Mouse (Mus musculus): ENCODE results near the gene Lonrf3.
A peak's percentile ranks its signal among the peaks of the same experiment; 100 is the strongest.

Gene Lonrf3

DNA sequence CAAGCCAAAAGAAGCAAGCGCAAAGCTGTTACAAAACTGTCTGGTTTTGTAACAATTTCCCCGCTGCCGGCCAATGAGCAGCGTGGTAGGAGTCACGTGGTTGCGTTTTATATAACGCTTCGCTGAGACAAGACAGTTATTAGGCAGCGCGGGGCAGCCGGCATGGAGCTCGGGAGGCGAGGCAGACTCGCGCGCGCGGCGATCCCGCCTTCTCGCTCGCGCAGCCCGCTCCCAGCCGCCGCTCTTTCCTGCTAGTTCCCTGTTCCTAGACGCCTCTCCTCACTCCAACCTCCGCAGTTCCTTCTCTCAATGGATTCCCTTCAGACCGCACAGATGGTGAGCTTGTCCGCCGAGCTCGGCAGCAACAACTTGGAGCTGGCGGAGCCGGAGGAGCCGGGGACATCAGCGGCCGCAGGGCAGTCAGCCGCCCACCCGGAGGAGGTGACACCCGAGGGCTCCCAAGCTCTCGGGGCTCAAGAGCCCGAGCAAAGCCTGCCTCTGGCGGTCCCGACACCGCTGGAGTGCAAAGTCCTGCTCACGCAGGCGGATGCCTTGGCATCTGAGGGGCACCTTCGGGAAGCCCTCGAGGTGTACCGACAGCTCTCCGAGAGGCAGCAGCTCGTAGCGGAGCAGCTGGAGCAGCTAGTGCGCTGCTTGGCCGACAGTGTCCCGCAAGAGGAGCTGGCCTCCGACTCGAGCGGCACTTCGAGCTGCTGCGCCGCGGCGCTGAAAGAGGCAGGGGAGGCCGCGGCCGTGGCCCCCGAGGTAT is at the start of gene Lonrf3:
Gene Lonrf3, plus strand, starts transcription at position 83 of the 769 bp plus-strand sequence.
- DNase-seq, result peak; percentile 66

GRCm38 (mm10) chrX:36278750-36279149 is 49.4 kb upstream of the Lonrf3 start:
- DNase-seq, result no peak

DNA sequence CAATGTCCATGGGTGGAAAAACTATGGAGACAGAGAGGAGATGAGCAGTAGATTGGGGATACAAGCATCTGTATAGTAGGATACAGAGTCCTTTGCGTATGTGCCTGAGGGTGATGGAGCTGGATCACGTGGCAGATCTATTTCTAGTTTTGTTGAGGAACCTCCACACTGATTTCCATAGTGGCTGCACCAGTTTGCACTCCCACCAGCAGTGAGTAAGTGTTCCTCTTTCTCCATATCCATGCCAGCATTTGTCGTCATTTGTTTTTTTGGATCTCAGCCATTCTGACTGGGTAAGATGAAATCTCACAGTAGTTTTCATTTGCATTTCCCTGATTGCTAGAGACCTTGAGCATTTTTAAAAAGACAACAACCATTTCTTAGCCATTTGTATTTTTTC is 16.7 kb upstream of the Lonrf3 start:
- DNase-seq, result no peak

DNA sequence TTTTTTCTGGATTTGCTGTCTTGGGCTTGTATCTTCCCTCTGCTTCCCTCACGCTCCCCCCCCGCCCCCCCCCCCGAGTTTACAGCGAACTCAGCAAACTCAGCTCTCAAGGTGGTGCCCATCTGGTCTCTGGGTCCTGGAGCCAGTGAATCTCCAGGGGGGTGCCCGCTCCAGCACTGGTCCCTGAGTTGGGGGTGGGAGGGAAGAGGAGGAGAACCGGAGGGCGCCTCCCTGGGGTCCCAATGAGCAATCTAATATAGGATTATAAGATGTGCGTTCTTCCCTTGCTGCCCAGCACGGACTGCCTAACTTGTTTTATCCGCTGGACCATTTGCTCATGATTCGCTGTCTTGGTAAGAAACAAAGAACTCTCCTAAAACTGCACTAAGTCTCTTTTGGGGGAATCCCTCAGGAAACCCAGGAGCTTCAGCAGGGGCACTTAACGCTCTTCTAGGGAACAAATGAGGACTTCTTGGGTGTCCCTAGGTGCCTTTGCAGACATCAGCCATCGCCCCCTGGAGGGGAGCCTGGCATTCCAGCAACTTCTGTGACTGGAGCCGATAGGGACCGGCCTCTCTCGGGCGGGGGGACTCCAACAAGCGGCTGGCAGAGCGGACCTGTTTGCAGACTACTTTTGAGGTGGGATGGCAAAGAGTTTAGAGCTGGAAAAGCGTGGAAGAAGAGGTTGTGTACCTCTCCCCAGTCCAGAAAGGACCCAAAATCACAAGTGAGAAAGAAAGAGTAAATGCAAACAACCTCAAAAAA is 480 bp upstream of the Lonrf3 start:
- DNase-seq, result peak; percentile 20

DNA sequence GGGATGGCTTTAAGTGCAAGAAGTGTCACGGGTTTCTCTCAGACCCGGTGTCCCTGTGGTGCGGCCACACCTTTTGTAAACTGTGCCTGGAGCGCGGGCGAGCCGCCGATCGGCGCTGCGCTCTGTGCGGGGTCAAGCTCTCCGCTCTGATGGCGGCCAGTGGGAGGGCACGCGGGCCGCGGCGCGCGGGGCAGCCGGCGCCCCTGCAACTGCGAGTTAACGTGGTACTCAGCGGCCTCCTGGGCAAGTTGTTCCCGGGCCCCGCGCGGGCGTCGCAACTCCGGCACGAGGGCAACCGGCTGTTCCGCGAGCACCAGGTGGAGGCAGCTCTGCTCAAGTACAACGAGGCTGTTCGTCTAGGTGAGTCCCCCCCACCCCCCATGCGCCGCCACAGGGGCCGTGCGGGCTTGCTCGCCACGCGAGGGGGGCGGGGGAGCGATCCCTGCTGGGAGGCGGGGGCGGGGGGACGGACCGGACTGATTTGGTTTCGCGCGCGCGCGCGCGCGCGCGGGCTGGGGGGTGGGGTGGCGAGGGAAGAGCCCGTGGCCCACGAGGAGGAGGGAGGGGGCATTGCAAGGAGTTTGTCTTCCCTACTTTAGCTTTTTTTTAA is 992 bp downstream of the Lonrf3 start:
- peak; percentile 18 for DNase-seq

GRCm38 (mm10) chrX:36329849-36330411 is 1.8 kb downstream of the Lonrf3 start:
- peak; percentile 18 for DNase-seq

DNA sequence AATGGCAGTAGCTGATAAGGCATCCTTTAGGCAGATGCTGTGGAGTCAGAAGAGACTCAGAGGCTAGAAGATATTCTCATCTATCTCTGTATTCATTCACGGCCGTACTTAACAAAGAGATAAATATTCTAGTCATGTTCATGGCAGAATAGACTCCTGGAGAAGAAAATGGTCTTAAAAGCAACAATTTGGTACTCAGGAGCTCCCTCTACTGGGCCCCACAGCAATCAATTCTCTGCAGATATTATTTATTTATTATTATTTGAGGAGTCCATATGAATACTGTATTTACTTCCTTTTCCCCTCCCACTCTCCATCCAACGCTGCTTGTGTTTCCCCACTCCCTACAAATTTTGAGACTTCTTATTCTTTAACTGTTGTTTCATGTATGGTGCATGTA is 24.3 kb downstream of the Lonrf3 start:
- no peak for DNase-seq

DNA sequence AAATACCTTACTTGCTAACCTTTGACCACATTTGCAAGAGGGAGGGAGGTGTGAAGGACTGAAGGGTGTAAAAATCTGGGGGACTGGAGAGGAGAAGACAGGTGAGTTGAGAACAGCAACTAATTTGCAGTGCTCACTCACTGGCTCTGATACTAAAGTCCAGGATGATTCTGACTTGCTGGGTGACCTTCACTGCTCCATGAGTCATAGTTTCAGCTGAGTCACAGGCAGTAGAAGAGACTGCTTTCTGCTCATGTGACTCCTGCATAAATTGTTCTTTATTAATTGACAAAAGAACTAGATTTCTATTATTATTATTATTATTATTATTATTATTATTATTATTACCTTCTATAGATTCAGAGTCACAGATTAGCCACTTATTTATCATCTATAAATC is 57.2 kb downstream of the Lonrf3 start:
- no peak for DNase-seq

DNA sequence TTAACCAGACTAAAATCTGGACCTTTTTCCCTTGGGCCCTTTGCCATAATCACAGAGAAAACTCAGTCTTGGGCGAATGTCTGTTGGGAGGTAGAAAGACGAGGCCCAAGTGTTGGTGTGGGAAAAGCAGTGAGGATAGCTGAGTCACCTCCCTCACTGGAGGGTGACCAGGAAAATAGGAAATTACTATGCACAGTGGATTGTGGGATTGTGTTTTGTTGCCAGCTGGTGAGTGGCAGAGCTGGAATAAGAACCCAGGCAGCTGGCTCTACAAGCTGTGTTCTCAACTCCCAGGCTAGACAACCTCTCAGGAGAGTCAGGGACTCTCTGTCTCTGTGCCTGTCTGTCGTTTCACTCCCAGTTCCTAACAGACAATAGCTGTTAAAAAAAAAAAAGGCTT is 61.8 kb downstream of the Lonrf3 start:
- DNase-seq, result peak; percentile 39

DNA sequence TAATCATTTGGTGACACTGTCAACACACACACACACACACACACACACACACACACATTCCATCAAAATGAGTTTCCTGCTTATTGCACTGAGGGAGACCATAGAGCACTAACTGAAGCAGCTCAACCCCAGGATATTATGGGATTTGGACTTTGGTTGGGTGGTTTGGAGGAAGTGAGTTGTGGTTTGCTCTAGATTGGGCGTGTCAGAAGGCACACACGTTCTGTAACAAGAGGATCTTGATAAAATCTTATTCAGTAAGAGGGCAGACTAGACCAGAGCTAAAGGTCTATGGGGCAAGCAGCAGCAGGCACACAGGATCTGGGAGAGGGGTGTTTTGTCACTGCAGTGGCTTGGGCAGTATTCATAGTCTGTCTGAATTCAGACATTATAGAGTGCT is 62.4 kb downstream of the Lonrf3 start:
- no peak for DNase-seq

- peak; percentile 24 for DNase-seq
Measured at GRCm38 (mm10) chrX:36392672-36393071, 64.5 kb downstream of the Lonrf3 start.

DNA sequence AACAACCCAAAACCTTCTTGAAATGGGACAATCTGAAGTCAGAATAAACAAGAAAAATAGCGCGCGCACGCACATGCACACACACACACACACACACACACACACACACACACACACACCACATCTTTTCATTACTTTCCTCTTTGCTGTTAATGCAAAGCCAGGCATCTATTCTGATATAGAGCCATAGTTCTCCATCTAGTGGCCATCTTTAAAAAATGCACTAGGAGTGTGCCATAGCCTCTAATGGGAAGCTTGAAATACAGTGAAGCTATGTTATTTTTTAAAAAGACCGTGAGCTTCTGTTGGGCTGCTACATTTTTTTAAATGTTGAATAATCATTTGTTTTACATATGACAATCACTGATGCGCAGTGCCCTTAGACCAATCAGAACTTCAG is 65.1 kb downstream of the Lonrf3 start:
- no peak for DNase-seq

DNA sequence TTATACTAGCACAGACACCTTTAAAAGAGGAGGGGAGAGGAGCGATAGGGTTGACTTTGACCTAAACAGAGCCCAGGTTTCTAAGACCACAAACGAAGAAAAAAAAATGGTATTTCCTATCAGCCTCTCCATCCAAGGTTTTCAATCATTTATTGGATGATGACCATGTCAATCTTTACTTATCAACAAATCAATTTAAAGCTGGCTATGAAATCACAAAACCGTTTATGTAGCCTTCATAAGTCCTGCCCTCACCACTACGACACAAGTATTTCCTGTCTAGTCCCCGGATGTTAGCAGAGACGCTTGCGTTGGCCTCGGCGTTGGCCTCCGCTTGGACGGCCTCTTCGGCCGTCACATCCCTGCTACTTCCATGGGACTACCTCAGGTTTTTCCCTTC is 72.8 kb downstream of the Lonrf3 start, which contains the start of gene Gm6268:
Gene Gm6268, plus strand, starts transcription at position 301 of the 400 bp plus-strand sequence.
- DNase-seq, result no peak

DNA sequence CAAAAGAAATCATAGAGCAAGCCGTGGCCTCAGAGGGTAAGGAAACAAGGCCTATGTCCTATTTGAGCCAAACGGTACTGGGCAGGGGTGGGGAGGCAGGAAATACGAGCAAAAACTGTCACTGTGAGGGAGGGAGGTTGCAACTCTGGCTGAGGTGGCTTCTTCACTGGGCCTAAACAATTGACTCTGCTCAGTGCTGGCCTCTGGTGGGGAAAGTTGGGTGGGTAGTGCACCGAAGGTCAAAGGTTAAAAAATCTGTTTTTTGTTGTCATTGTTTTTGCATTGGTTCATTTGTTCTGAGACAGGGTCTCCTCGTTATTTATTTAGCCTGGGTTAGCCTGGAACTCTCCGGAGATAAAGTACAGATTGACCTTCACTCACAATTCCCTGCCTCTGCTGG is 74.2 kb downstream of the Lonrf3 start:
- DNase-seq, result no peak

Data from right cerebral cortex, postnatal 25 days (tissue).